Mouse (Mus musculus) thymus, postnatal 0 days (tissue): ENCODE measurements around the gene Rbm45. TPM values are rescaled to one million over a fixed set of nuclear protein-coding genes. Genes with fewer than 3 reads are reported as not detected.

Experiments
- DNase-seq: peaks from one replicate; pipeline ENCODE4 v3.0.0-alpha.2; 2015; ENCODE audit warnings: low spot score
- polyA plus RNA-seq: library from polyadenylated mRNA; unstranded; fragments of >200 nt; fragmentation: Nextera tagmentation; extraction: Ambion mirVana; gene quantifications from 2 replicates; pipeline ENCODE4 v1.2.1, GENCODE M21; 2015

Rbm45 gene
- polyA plus RNA-seq, 1 experiment from 2014 or later: 25.1 TPM

DNA sequence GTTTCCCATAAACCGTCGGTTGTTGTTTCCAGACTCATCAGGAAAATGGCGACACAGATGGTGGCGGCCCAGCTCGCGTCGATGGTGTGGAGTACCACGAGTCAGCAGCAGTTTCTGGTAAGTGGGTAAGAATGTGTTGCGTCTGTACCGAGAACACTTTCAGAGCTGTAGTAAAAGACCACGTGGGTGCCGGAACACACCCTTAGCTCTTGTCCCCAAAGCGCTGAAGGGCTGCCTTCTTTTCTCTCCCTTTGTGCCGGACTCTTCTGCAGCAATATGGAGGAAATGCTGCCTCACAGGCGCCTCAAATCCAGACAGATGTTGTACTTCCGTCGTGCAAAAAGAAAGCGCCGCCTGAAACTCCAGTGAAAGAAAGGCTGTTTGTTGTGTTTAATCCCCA, 8.9 kb downstream of the Rbm45 start:
- DNase-seq: no peak

DNA sequence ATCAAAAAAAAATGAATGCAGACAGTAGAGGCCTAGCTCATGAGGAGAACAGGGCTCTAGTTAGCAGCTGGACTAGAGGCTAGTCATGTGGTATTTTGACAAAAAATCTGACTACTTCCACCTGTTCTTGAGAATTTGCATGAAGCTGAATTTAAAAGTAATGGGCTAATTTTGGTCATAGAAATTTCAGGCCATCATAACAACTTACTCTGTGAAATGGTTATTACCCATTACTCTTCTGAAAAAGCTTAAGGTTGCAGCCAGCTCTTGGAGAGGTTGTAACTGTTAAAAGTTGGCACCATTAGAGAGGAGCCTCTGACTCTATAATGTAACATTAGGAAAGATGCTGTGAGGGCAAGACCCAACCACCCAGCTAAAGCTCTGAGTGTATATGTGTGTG, 16.7 kb downstream of the Rbm45 start:
- no peak for DNase-seq

GRCm38 (mm10) chr2:76400178-76400577, 30.4 kb downstream of the Rbm45 start:
- no peak for DNase-seq

DNA sequence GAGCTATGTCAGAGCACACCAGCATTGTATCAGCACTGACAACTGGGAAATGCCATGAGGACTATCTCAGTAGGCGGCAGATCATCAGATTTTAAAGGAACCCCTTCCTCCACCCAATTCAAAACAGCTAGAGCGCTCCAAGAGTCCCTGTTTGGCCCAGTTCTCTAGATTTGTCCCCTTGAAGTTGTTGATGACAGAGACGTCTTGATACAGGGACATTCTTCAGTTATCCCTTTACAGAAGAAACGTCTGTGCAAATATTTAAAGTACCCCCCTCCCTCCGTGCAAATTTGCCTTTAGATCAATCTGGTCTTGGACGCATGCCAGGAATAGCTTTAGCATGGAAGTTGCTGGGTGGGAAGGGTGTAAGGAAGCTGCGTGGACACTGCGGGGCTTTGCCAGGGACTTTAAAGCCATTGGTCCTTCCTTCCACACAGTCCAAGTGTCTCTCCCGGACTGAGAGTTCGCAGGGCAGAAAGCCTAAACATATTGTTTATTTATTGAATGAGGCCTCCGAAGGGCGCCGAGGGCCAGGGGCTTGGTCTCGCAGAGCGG, 35.9 kb downstream of the Rbm45 start:
- no peak for DNase-seq

DNA sequence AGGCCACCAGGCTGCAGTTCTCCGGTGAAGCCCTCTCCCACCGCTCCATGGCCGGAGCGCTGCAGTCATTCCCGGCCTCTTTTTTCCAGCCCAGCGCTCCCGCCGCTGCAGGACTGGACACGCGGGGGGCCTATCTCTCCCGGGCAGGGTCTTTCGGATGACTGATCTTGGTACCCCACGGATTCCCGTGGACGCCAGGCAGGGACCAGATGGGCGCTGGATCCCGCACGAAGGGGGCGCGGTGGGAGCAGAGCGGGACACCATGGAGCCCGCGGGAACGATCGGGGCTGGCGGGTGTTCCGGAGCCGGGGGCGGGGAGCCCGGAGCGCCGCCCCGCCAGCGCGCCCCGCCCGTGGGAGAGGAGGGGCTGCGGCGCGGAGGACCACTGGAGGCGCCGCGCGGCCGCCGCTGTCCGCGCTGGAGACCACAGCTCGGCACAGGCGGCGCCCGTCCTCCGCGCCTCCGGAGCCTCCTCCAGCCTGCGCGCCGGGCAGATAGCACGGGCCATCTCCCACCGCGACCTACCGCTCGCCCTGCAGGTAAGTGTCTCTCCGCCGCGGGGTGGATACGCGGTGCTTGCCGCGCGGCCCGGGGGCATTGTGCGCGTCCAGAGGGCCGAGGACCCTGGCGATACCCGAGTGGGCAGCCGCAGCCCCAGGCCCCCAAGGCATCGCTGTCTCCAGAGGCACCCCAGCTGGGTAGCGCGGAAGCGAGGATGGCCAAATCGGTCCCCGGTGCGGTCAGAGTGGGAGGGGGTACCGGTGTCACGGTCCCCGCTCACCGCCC, 36.6 kb downstream of the Rbm45 start, which contains the start of gene Osbpl6:
TSS of gene Osbpl6 (plus strand) at position 358 of the 786 bp plus-strand sequence.
- DNase-seq: peak; percentile 14

DNA sequence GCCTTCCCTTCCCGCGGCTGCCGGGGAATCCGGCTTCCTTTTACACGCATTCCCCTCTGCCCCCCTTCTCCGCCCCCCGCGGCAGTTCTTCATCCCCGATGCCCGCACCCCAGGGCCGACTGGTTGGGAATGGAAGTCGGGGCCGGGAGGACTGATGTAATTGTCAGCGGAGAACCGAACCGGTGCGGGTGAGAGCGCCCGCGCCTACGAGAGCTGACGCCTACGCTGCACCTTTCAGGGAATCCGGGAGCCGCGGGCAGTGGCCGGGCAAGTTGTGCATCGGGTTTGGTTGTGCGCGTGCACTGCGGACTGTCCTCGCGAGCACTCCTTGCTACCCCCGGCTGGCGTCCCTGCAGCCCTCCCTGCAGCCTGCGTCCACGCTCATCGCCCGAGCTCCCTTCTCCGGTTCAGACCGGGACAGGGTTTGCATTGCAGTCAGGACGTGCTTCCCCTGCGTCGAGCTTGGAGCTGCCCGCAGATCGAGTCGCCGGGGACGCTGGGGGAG, 37.2 kb downstream of the Rbm45 start:
- no peak for DNase-seq

GRCm38 (mm10) chr2:76409526-76409925, 39.7 kb downstream of the Rbm45 start:
- no peak for DNase-seq

DNA sequence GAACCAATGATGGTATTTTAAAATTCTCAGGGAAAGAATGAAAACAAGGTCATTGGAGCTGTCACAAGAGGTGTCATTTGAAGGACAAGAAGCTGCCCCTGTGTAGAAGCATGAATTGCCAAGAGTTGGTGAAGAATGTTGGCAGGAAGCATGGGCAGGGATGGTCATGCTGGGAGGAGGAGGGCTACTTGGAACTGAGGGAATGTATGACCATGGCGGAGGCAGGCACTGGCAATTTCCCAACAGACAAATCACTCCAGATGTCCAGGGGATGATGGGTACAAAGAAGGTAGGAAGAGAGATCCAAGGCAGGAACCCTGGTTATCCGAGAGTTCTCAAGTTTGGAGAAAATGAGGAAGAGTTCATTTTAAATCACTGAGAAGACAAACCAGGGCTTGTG, 40.2 kb downstream of the Rbm45 start:
- DNase-seq: no peak

DNA sequence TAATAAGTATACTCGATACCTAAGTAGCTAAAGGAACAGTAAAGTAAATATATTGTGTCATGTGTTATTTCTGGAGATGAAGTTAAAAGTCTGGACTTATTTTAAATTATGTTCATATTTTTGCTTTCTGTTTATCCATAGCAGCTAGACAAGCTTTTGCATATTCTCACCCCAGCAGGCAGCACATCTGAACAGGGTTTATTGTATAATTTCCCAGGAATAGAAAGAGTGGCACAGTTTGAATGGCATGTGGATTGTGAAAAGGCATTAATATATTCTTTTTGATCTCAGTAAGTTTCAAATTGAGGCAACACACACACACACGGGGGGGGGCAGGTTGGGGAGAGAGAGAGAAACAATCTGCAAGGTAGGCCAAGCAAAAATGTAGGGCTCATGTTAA, 43.1 kb downstream of the Rbm45 start:
- DNase-seq: no peak

DNA sequence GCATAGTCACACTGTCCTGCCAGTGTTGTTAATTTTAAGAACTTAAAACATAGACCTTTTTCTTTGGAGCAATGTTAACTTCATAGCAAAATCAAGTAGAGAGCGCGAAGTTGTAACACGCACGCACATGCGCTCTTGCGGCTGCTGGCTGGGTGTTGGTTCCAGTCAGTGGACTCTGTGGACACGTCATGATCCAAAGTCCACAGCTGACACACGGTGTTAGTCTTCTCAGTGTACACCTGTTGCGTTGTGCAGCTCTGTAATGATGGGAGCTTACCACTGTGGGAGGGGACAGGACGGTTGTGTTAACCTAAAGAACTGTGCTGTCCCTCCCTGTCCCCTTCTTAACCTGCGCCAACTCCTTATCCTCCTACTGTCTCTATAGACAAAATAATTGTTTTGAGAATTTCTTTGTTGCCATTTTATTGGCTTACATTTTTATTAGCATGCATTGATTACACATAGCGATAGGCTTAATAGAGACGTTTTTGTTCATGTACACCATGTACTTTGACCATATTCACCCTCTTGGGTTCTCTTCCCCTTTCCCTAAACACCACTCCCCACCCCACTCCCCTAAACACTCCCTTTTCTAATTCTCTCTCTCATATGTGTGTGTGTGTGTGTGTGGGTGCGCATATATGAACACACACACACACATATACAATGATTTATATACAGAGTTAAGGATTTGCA, 47.8 kb downstream of the Rbm45 start:
- DNase-seq: no peak

- DNase-seq: no peak
Observed at GRCm38 (mm10) chr2:76418142-76418518, 48.3 kb downstream of the Rbm45 start.

DNA sequence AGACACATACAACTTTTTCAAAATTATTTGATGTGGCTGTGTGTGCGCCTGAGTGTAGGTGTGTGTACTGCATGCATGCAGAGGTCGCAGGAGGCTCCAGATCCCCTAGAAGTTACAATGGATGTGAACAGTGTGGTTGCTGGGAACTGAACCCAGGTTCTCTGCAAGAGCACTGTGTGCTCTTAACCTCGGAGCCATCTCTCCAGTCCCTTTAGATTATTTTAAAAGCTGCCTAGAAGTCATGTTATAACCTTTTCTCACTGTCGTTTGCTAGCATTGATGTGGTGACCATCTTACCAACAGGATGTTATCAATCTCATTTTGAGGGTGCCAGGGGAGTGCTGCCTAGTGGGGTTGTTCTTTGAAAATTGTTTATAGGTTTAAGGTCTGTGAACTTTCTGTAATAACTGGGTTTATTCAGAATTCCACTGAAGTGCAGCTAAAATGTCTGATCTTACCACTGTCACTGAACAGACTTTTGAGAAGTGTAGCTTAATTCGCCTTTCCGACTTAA, 51.7 kb downstream of the Rbm45 start:
- no peak for DNase-seq

DNA sequence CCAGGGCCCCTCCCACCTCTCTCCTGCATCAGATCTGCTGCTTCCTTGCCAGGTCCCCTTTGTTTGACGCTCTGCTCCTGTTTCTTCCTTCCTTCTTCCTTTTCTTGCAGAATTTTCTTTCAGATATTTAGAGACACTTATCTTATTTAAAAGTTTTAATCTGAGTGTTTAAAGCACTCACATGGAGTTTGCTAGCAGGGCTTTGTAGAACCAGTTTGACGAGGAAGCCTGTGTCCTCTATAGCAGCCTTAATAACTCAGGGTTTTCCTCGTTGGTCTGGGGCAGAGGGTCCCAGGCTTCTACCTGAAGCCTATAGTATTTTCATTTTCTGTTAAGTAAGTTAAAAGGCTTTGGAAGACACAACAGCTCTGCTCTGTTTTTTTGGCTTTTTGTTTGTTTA, 57.0 kb downstream of the Rbm45 start:
- no peak for DNase-seq

DNA sequence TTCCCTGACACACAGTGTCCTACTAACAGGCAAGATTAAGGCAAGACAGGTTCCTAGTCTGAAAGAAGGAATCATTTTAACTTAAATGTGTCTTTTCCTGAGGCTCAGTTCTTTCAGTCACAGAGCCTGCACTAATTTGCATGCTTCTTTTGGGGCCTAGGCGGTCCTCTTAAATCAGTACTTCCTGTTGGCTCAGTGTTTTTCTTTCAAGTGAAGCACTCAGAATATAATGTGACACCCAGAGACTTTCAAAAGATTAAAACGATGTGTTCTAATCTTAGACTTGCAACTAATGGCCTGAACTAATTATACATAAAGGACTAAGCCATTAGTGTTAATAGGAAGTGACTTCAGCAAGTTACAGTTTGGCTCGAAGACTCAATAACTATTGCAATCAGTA, 59.5 kb downstream of the Rbm45 start:
- no peak for DNase-seq

DNA sequence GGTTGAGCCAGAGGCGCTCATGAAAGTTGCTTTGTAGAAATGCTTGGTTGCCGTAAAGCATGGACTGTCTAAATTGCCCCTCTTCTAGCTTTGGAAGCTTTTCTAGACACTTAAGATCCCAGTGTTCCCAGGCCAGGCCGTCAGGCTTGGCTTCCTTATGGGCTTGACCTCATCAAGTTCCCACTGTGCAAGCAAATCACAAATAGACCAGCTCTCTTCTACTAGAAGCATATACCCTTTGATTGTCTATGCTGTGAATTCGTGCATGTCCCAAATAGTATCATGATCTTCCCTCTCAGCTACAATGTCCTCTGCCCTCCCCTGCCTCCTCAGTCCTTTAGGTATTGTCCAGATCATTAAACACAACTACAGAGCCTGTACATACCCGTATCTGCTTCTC, 60.1 kb downstream of the Rbm45 start:
- no peak for DNase-seq

- no peak for DNase-seq
Observed at GRCm38 (mm10) chr2:76430539-76430938, 60.8 kb downstream of the Rbm45 start.

Other genes starting within 250 kb of the Rbm45 start
- gene Pde11a, start 31.2 kb upstream of the Rbm45 start, polyA plus RNA-seq: 1.5 and 2.8 TPM in 2 replicates
- gene Cyct, start 9.5 kb upstream of the Rbm45 start, polyA plus RNA-seq: not detected in 2 replicates
- 10.1 and 10.8 TPM in 2 replicates for gene Osbpl6, start 36.5 kb downstream of the Rbm45 start, polyA plus RNA-seq